Mouse (Mus musculus): ENCODE results near the gene Dna2. TPM values are rescaled to one million over a fixed set of nuclear protein-coding genes. Genes with fewer than 3 reads are reported as not detected.

Dna2 gene
- total RNA-seq, 4 experiments from 2014 or later, result 1.7 to 2.5 (median 2.1) TPM

Other genes with a start within 250 kb of the Dna2 start
- gene Stox1, start 220.9 kb upstream of the Dna2 start, total RNA-seq (2022), result 1 to 10 TPM; 2.4 to 3.7 (median 2.5) TPM
- 10 to 100 TPM; 49.1 to 75.0 (median 62.9) TPM for gene Ccar1, start 154.7 kb upstream of the Dna2 start, total RNA-seq (2022)
- gene Tet1, start 38.0 kb upstream of the Dna2 start, total RNA-seq (2022), result 10 to 100 TPM; 12.0 to 15.1 (median 13.7) TPM
- gene Slc25a16, start 26.4 kb upstream of the Dna2 start, total RNA-seq (2022), result 10 to 100 TPM; 36.4 to 40.7 (median 38.9) TPM
- gene Rufy2, start 33.2 kb downstream of the Dna2 start, total RNA-seq (2022), result 10 to 100 TPM; 63.4 to 90.3 (median 86.9) TPM
- 10 to 100 TPM; 49.0 to 58.9 (median 57.1) TPM for gene Hnrnph3, start 77.2 kb downstream of the Dna2 start, total RNA-seq (2022)
- 1 to 10 TPM; 2.3 to 3.3 (median 2.9) TPM for gene Pbld2, start 77.3 kb downstream of the Dna2 start, total RNA-seq (2022)
- under 1 TPM; 0.20 to 0.68 (median 0.49) TPM for gene Pbld1, start 113.1 kb downstream of the Dna2 start, total RNA-seq (2022)
- 1 to 10 TPM; 1.4 to 3.5 (median 2.0) TPM for gene Atoh7, start 152.6 kb downstream of the Dna2 start, total RNA-seq (2022)

Data from layer of hippocampus, adult 8-10 months (tissue).